Mouse (Mus musculus): ENCODE measurements at regions not wholly inside any gene's neighbourhood (a gene's known extent, or its start where the extent isn't known, plus 50 kb on each side); places are given as distances from the start of the nearest gene placed in this dataset.

GRCm38 (mm10) chr1:60665329-60665728, 51.3 kb upstream of the Cd28 start:
- no peak for DNase-seq (ENCODE audit: low read depth, low spot score)

- DNase-seq (ENCODE audit: low read depth, low spot score): no peak
These were observed 54.2 kb upstream of the Cd28 start for GRCm38 (mm10) chr1:60662301-60662986.

- no peak for DNase-seq (ENCODE audit: low read depth, low spot score)
These were observed 54.7 kb upstream of the Cd28 start for GRCm38 (mm10) chr1:60661857-60662256.

- DNase-seq (ENCODE audit: low read depth, low spot score): no peak
These were observed 57.0 kb upstream of the Cd28 start for GRCm38 (mm10) chr1:60659604-60660003.

GRCm38 (mm10) chr1:60659041-60659440, 57.6 kb upstream of the Cd28 start:
- DNase-seq (ENCODE audit: low read depth, low spot score): no peak

GRCm38 (mm10) chr1:60658383-60658782, 58.2 kb upstream of the Cd28 start:
- no peak for DNase-seq (ENCODE audit: low read depth, low spot score)

- DNase-seq (ENCODE audit: low read depth, low spot score): no peak
These were observed 59.1 kb upstream of the Cd28 start for GRCm38 (mm10) chr1:60657511-60657910.

- no peak for DNase-seq (ENCODE audit: low read depth, low spot score)
These were observed 59.6 kb upstream of the Cd28 start for GRCm38 (mm10) chr1:60656976-60657375.

GRCm38 (mm10) chr1:60655691-60656595, 60.7 kb upstream of the Cd28 start:
- no peak for DNase-seq (ENCODE audit: low read depth, low spot score)

GRCm38 (mm10) chr1:60655206-60655605, 61.4 kb upstream of the Cd28 start:
- DNase-seq (ENCODE audit: low read depth, low spot score): no peak

GRCm38 (mm10) chr1:60652570-60653011, 64.0 kb upstream of the Cd28 start:
- DNase-seq (ENCODE audit: low read depth, low spot score): peak; percentile 8

- DNase-seq (ENCODE audit: low read depth, low spot score): no peak
These were observed 66.4 kb upstream of the Cd28 start for GRCm38 (mm10) chr1:60650158-60650557.

- no peak for DNase-seq (ENCODE audit: low read depth, low spot score)
These were observed 67.2 kb upstream of the Cd28 start for GRCm38 (mm10) chr1:60649303-60649850.

- DNase-seq (ENCODE audit: low read depth, low spot score): no peak
These were observed 69.8 kb upstream of the Cd28 start for GRCm38 (mm10) chr1:60646828-60647227.

- no peak for DNase-seq (ENCODE audit: low read depth, low spot score)
These were observed 70.4 kb upstream of the Cd28 start for GRCm38 (mm10) chr1:60646174-60646573.

- no peak for DNase-seq (ENCODE audit: low read depth, low spot score)
These were observed 71.4 kb upstream of the Cd28 start for GRCm38 (mm10) chr1:60645176-60645575.

GRCm38 (mm10) chr1:60642761-60643160, 73.8 kb upstream of the Cd28 start:
- no peak for DNase-seq (ENCODE audit: low read depth, low spot score)

- DNase-seq (ENCODE audit: low read depth, low spot score): no peak
These were observed 74.4 kb upstream of the Cd28 start for GRCm38 (mm10) chr1:60642175-60642574.

GRCm38 (mm10) chr1:60641324-60641764, 74.4 kb upstream of the Raph1 start:
- no peak for DNase-seq (ENCODE audit: low read depth, low spot score)

- no peak for DNase-seq (ENCODE audit: low read depth, low spot score)
These were observed 72.6 kb upstream of the Raph1 start for GRCm38 (mm10) chr1:60639536-60639935.

GRCm38 (mm10) chr1:60639059-60639458, 72.2 kb upstream of the Raph1 start:
- no peak for DNase-seq (ENCODE audit: low read depth, low spot score)

- no peak for DNase-seq (ENCODE audit: low read depth, low spot score)
These were observed 70.0 kb upstream of the Raph1 start for GRCm38 (mm10) chr1:60636802-60637452.
